Mouse (Mus musculus) forebrain, embryonic 10.5 days (tissue): ENCODE measurements at regions not wholly inside any gene's neighbourhood (a gene's known extent, or its start where the extent isn't known, plus 50 kb on each side); places are given as distances from the start of the nearest gene placed in this dataset.

Experiments
- DNase-seq: peaks from one replicate; pipeline ENCODE4 v3.0.0-alpha.2; 2017; ENCODE audit warnings: low spot score; ENCODE audit errors: extremely low spot score
- H3K27ac ChIP-seq: fragments of 300-500 bp; sonication (generic); 2 replicates; pipeline ENCODE4 v1.5.1; 2016; ENCODE audit warnings: mild to moderate bottlenecking
- H3K27me3 ChIP-seq: fragments of 300-500 bp; sonication (generic); 2 replicates; pipeline ENCODE4 v1.6.1; 2016; ENCODE audit warnings: mild to moderate bottlenecking; ENCODE audit not compliant: poor library complexity, severe bottlenecking
- H3K36me3 ChIP-seq: fragments of 300-500 bp; sonication (generic); replicated peaks from 2 replicates; pipeline ENCODE4 v1.6.1; 2016; ENCODE audit warnings: mild to moderate bottlenecking, moderate library complexity
- H3K4me1 ChIP-seq: fragments of 300-500 bp; sonication (generic); 2 replicates; pipeline ENCODE4 v1.6.1; 2016
- H3K4me3 ChIP-seq: fragments of 300-500 bp; sonication (generic); 2 replicates; pipeline ENCODE4 v1.5.1; 2016; ENCODE audit warnings: mild to moderate bottlenecking, moderate library complexity
- H3K9me3 ChIP-seq: fragments of 300-500 bp; sonication (generic); 2 replicates; pipeline ENCODE4 v1.6.1; 2016; ENCODE audit warnings: mild to moderate bottlenecking, moderate library complexity
- WGBS: fragments of 180-500 bp; shearing (Covaris S2); methylation state at CpG from one replicate; pipeline ENCODE4 v1.1.7; 2016; 5-methylcytosine and 5-hydroxymethylcytosine counted together

DNA sequence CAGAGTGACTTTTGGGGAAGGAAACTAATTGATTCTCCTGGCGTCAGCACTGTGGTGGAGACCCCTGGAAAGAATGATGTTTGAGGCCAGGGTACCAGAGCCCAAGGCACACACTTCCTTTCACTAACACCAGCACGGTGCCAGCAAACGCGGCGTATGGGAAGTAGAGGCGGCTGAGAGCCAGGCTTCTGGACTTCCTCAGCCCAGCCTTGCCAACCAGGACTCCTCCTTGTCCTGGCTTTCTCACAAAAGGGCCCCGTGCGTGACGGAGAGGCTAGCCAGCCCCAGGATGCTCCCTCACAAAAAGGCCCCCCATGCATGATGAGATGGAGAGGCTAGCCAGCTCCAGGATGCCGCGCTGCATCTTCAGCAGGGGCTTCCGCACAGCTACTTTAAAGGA, 502.1 kb upstream of the Adam5 start:
- 74% methylated on average over 12 of the region's 12 CpGs for WGBS
- DNase-seq = no peak
- Histone ChIP-seq H3K4me1 (peaks cover 18% of the 10 kb centered on the region), H3K27me3 (peaks cover 13% of the 10 kb centered on the region; the same call in 1 of the 2 replicates), H3K36me3 (no peaks in the 10 kb centered on the region), H3K27ac (no peak overlapping the region), H3K4me3 (no peak overlapping the region), H3K9me3 (no peaks in the 10 kb centered on the region; the same call in 1 of the 2 replicates)

GRCm38 (mm10) chr8:25324731-25325130, 500.6 kb upstream of the Adam5 start:
- H3K9me3 ChIP-seq = peaks cover 10% of the 10 kb centered on the region; the same call in 1 of the 2 replicates
- WGBS = 94% methylated on average over 9 of the region's 9 CpGs
- no peak overlapping the region for H3K4me3 ChIP-seq
- H3K27ac ChIP-seq = no peak overlapping the region
- no peak for DNase-seq
- H3K4me1 ChIP-seq = peaks cover 11% of the 10 kb centered on the region
- H3K27me3 ChIP-seq = 0 out of 2 replicates have a peak, but pooled peaks cover 3% of the 10 kb centered on the region
- H3K36me3 ChIP-seq = no peaks in the 10 kb centered on the region

- Histone ChIP-seq H3K9me3 (peaks cover 12% of the 10 kb centered on the region; the same call in 1 of the 2 replicates), H3K27ac (no peak overlapping the region), H3K36me3 (no peaks in the 10 kb centered on the region), H3K4me3 (no peak overlapping the region), H3K4me1 (0 out of 2 replicates have a peak, but pooled peaks cover 4% of the 10 kb centered on the region), H3K27me3 (0 out of 2 replicates have a peak, but pooled peaks cover 3% of the 10 kb centered on the region)
- WGBS = 63% methylated on average over 19 of the region's 19 CpGs
- DNase-seq = no peak
Measured at GRCm38 (mm10) chr8:25323643-25324420, 499.7 kb upstream of the Adam5 start.

GRCm38 (mm10) chr8:25316383-25316782, 492.2 kb upstream of the Adam5 start:
- 86% methylated on average over 4 of the region's 4 CpGs for WGBS
- peaks cover 8% of the 10 kb centered on the region for H3K4me1 ChIP-seq
- no peak overlapping the region for H3K4me3 ChIP-seq
- no peak for DNase-seq
- peaks cover 12% of the 10 kb centered on the region; the same call in 1 of the 2 replicates for H3K9me3 ChIP-seq
- no peaks in the 10 kb centered on the region for H3K27me3 ChIP-seq
- no peaks in the 10 kb centered on the region for H3K36me3 ChIP-seq
- no peak overlapping the region for H3K27ac ChIP-seq

DNA sequence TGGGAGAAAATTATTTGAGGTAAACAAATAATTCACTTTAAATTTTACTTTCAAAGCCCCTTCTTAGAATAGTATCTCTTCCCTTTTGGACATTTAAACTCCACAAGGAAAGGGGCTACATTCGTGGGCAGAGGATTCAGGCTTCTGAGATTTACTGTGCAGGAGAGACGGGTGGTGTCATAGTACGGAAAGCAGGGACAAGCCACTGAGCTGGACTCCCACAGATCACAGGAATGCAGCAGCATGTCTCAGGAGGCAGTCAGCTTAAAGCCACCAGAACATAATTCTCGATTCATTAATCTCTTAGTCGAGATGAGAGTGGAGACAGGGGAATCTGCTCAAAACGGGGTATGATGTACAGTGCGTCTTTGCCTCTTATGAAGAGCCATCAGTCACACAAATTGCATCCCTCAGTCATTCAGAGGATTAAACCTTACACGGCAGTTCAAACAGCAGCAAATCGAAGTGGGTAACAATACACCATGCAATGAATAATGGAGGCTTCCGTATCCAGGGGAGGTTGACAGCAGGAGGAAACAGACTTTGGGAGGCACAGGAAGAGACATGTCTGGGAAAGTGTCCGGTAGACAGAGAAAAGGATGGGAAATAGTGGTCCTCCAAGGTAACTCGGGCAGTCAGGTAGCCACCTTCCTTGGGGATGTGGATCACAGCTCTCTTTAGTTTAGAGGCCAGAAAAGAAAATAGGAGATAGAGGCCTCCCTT, 487.8 kb upstream of the Adam5 start:
- WGBS = 52% methylated on average over 12 of the region's 12 CpGs
- H3K9me3 ChIP-seq = no peaks in the 10 kb centered on the region
- no peak overlapping the region for H3K27ac ChIP-seq
- peaks cover 19% of the 10 kb centered on the region for H3K4me1 ChIP-seq
- no peaks in the 10 kb centered on the region for H3K36me3 ChIP-seq
- H3K27me3 ChIP-seq = no peaks in the 10 kb centered on the region
- DNase-seq = no peak
- no peak overlapping the region for H3K4me3 ChIP-seq

DNA sequence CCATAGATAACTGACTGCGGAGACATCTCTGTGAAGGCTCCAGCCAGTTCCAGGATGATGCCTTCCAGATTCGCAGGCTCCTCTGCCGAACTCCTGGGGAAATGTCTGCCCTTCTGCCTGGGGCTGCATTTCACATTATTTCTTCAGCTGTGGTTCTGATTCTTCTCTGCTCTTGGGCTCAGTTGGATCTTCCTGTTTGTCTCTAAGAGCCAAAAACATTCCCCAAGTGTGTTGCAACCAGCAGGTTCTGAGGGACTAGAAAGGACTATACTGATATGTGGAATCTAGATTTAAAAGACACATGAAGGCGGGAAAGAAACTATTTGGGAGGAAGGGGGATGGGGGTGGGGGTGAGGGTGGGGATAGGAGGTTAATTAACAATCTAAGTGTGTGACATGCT, 483.8 kb upstream of the Adam5 start:
- WGBS = 78% methylated on average over 4 of the region's 4 CpGs
- H3K9me3 ChIP-seq = no peaks in the 10 kb centered on the region
- H3K4me3 ChIP-seq = no peak overlapping the region
- peaks cover 23% of the 10 kb centered on the region for H3K4me1 ChIP-seq
- H3K27me3 ChIP-seq = no peaks in the 10 kb centered on the region
- no peak for DNase-seq
- H3K27ac ChIP-seq = peak overlapping the region; percentile 17; the same call in 1 of the 2 replicates
- no peaks in the 10 kb centered on the region for H3K36me3 ChIP-seq

- no peak overlapping the region for H3K4me3 ChIP-seq
- H3K9me3 ChIP-seq = no peaks in the 10 kb centered on the region
- DNase-seq = no peak
- H3K27me3 ChIP-seq = no peaks in the 10 kb centered on the region
- H3K36me3 ChIP-seq = no peaks in the 10 kb centered on the region
- peak overlapping the region; percentile 17; the same call in 1 of the 2 replicates for H3K27ac ChIP-seq
- WGBS = 90% methylated on average over 11 of the region's 11 CpGs
- H3K4me1 ChIP-seq = peaks cover 23% of the 10 kb centered on the region
Measured at GRCm38 (mm10) chr8:25307511-25307910, 483.3 kb upstream of the Adam5 start.

DNA sequence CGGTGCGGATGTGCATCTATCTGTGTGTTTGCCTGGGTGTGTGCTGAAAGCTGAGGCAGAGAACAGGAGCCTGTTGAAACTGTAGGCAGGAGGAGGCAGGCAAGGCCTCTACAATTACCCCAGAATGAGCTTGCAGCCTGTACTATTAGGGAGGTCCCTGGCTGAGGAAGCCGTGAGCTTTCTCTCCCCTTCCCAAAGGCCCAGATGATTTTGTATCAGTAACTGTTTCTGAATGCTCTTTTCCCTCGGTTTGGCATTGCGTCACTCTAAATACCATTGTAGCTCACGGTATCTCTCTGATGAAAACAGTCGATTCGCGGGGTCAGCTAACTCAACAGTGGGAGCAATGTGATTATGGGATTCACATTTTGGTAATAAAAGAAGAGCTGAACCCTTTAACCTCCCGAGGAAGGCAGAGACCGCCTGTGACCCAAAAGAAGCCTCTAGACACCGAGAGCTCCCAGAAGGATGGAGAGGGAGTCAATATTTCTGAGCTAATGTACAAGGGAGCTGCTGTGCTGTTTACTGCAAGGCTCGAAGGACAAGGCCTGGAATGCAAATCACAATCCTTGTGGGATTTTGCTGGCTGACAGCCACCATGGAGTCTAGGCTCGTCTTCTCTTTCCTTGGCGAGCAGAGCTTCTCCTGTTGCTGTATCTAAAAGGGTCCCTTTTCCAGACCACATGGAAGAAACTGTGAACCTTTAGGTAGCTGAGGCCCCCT, 482.8 kb upstream of the Adam5 start:
- DNase-seq = no peak
- peaks cover 17% of the 10 kb centered on the region for H3K4me1 ChIP-seq
- WGBS = 81% methylated on average over 15 of the region's 15 CpGs
- H3K27me3 ChIP-seq = no peaks in the 10 kb centered on the region
- H3K36me3 ChIP-seq = no peaks in the 10 kb centered on the region
- no peak overlapping the region for H3K4me3 ChIP-seq
- H3K9me3 ChIP-seq = no peaks in the 10 kb centered on the region
- no peak overlapping the region for H3K27ac ChIP-seq
